Mouse (Mus musculus) right cerebral cortex, adult 18-20 months (tissue): Measurements from ENCODE around the gene C530008M17Rik.

Experiments used
- DNase-seq: peaks from one replicate; pipeline ENCODE4 v3.0.0; 2022; ENCODE audit warnings: mixed read lengths

The C530008M17Rik gene

GRCm38 (mm10) chr5:76666026-76666756, 9.9 kb downstream of the C530008M17Rik start:
- DNase-seq: no peak

- no peak for DNase-seq
Measured at GRCm38 (mm10) chr5:76668118-76668517, 11.8 kb downstream of the C530008M17Rik start.

GRCm38 (mm10) chr5:76668547-76668946, 12.2 kb downstream of the C530008M17Rik start:
- no peak for DNase-seq

GRCm38 (mm10) chr5:76670183-76670582, 13.9 kb downstream of the C530008M17Rik start:
- DNase-seq: no peak

- DNase-seq: no peak
Measured at GRCm38 (mm10) chr5:76674022-76674653, 17.8 kb downstream of the C530008M17Rik start.

- DNase-seq: no peak
Measured at GRCm38 (mm10) chr5:76675369-76675768, 19.1 kb downstream of the C530008M17Rik start.

GRCm38 (mm10) chr5:76680959-76681358, 24.6 kb downstream of the C530008M17Rik start:
- DNase-seq: no peak

- no peak for DNase-seq
Measured at GRCm38 (mm10) chr5:76681895-76682656, 25.8 kb downstream of the C530008M17Rik start.

- no peak for DNase-seq
Measured at GRCm38 (mm10) chr5:76683455-76683854, 27.1 kb downstream of the C530008M17Rik start.

GRCm38 (mm10) chr5:76684658-76685605, 28.6 kb downstream of the C530008M17Rik start:
- DNase-seq: no peak

- DNase-seq: no peak
Measured at GRCm38 (mm10) chr5:76687961-76688600, 31.8 kb downstream of the C530008M17Rik start.

GRCm38 (mm10) chr5:76688643-76689042, 32.3 kb downstream of the C530008M17Rik start:
- no peak for DNase-seq

- no peak for DNase-seq
Measured at GRCm38 (mm10) chr5:76690177-76690593, 33.9 kb downstream of the C530008M17Rik start.

- DNase-seq: no peak
Measured at GRCm38 (mm10) chr5:76691251-76691650, 34.9 kb downstream of the C530008M17Rik start.

- DNase-seq: no peak
Measured at GRCm38 (mm10) chr5:76691706-76692424, 35.6 kb downstream of the C530008M17Rik start.

GRCm38 (mm10) chr5:76697536-76697935, 41.2 kb downstream of the C530008M17Rik start:
- no peak for DNase-seq

GRCm38 (mm10) chr5:76698187-76698586, 41.9 kb downstream of the C530008M17Rik start:
- no peak for DNase-seq

- DNase-seq: no peak
Measured at GRCm38 (mm10) chr5:76701127-76701853, 45.0 kb downstream of the C530008M17Rik start.

GRCm38 (mm10) chr5:76702104-76702503, 45.8 kb downstream of the C530008M17Rik start:
- no peak for DNase-seq

GRCm38 (mm10) chr5:76702646-76703045, 46.3 kb downstream of the C530008M17Rik start:
- no peak for DNase-seq
